Mouse (Mus musculus) macrophage (primary cell): ENCODE data around the gene Sycp1. TPM values are rescaled to one million over a fixed set of nuclear protein-coding genes. Genes with fewer than 3 reads are reported as not detected.

Experiments
- H3K27ac ChIP-seq: fragments of 350-480 bp; formaldehyde crosslinking; 2 replicates; pipeline ENCODE4 v1.9.0; 2021
- H3K36me3 ChIP-seq: fragments of 350-480 bp; formaldehyde crosslinking; 2 replicates; pipeline ENCODE4 v1.9.0; 2021; ENCODE audit errors: inconsistent target
- H3K4me3 ChIP-seq: fragments of 350-480 bp; formaldehyde crosslinking; 2 replicates; pipeline ENCODE4 v1.9.0; 2021; ENCODE audit errors: inconsistent target
- H3K79me2 ChIP-seq: fragments of 350-480 bp; formaldehyde crosslinking; 2 replicates; pipeline ENCODE4 v1.9.0; 2021; ENCODE audit errors: inconsistent target
- WGBS: methylation state at CpG from one replicate; pipeline ENCODE4 v1.1.7; 2026; ENCODE audit warnings: inconsistent platforms; ENCODE audit not compliant: missing documents; 5-methylcytosine and 5-hydroxymethylcytosine counted together
- polyA plus RNA-seq: library from polyadenylated mRNA; stranded (reverse); fragments of 250-400 nt; gene quantifications from 3 replicates; pipeline ENCODE4 v1.2.4, GENCODE M21; 2018; ENCODE audit warnings: inconsistent platforms

Gene Sycp1
- polyA plus RNA-seq, 1 experiment from 2014 or later, result not detected

DNA sequence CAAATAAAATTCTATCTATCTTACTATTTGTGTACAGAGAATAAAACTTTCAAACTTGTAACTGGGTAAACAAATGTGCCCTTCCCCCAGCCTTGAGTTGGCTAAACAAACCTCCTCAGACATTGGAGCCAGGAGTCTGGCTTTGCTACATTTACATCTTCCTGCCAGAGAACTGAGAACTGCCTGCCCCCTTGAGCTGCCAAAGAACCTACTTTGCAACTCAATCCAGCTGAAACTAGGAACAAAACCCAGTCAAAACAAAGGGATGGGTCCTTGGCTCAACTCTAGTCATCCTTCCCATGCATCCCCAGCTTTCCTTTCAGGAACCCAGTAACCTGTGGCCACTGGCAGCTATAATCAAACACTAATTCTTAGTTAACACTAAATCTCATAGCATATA lies 87.2 kb downstream of the Sycp1 start:
- Histone ChIP-seq H3K79me2 (no peaks in the 10 kb centered on the region), H3K4me3 (no peak overlapping the region), H3K27ac (no peak overlapping the region), H3K36me3 (no peaks in the 10 kb centered on the region)

DNA sequence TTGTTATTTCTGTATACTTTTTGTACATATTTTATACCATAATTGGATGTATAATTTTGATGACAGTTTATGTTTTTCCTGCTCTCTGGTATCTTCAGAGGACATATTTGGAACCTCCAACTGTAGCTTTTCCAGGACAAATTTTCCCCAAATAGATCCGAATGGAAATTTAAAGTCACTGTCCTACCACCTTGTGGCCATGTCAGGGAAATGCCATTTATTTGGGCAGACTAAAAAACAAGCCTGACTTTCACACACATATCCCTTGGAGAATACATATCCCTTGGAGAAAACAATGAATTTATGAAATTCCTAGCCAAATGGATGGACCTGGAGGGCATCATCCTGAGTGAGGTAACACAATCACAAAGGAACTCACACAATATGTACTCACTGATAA lies 93.5 kb downstream of the Sycp1 start:
- Histone ChIP-seq H3K27ac (no peak overlapping the region), H3K4me3 (no peak overlapping the region), H3K36me3 (no peaks in the 10 kb centered on the region), H3K79me2 (no peaks in the 10 kb centered on the region)
- 76% methylated on average over 1 of the region's 1 CpGs for WGBS

DNA sequence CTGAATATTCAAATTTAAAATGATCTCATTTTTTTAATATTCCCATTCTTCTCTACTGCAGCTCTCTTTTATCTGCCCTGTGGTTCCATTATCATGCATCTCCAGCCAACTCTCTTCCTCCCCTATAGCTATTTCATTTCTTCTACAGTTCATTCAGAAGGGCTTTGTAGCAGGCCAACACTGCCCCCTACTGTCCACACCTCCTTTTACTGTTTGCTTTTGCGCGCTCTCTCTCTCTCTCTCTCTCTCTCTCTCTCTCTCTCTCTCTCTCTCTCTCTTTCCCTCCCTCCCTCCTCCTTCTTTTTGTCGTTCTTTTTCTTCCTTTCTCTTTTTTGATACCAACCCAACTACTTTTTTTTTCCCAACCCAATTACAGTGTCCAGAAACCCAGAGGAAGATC lies 132.0 kb downstream of the Sycp1 start:
- no peaks in the 10 kb centered on the region for H3K79me2 ChIP-seq
- WGBS, result 5% methylated on average over 3 of the region's 3 CpGs
- H3K27ac ChIP-seq, result no peak overlapping the region
- no peaks in the 10 kb centered on the region for H3K36me3 ChIP-seq
- no peak overlapping the region for H3K4me3 ChIP-seq

DNA sequence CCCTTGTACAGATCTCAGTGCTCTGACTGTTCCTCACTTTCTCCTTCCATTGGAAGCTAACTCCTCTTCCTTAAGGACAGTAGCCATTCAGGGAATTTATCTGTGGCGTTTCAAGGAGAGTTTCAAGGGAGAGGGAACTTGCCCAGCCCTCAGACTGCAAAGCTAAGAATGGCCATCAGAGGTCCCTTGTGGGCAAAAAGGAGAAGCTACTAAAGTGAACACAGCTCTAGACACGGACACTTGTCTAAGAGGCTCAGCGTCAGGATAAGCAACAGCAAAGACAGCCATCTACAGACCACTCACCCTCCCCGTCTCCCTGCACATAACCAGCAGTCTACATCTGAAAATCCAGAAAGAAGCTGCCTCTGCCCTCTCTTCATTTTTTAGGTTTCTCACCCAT lies 148.5 kb downstream of the Sycp1 start:
- H3K36me3 ChIP-seq, result no peaks in the 10 kb centered on the region
- no peak overlapping the region for H3K27ac ChIP-seq
- WGBS, result 11% methylated on average over 4 of the region's 4 CpGs

DNA sequence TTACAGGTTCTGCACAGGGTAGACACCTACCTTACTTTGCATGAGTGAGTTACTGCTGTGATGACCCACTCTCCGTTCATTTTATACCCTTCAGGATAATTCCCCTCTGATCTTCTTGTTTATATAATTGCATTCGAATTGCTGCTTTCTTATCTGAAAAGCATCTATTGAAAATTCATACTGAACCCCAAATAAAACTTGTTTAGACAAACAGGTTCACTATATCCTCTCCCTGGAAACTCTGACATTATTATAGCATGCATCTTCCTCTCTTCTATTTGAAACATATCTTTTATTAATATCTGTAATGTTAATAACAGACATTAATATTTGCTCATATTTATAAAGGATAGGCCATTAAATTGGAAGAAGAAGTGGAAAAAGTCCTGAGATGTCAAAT lies 153.3 kb downstream of the Sycp1 start, which contains the start of gene Tshb:
Gene Tshb, minus strand, starts transcription at position 101 of the 400 bp plus-strand sequence.
- Histone ChIP-seq H3K27ac (no peak within 1 kb of the TSS), H3K36me3 (no peaks in the 10 kb centered on the region), H3K4me3 (no peak within 1 kb of the TSS), H3K79me2 (no peaks in the 10 kb centered on the region)
- 85% methylated on average over 2 of the region's 2 CpGs for WGBS

More for the DNA sequence above, 148.5 kb downstream of the Sycp1 start:
- Histone ChIP-seq H3K79me2 (no peaks in the 10 kb centered on the region), H3K4me3 (no peak overlapping the region)

- no peak overlapping the region for H3K4me3 ChIP-seq
- 90% methylated on average over 4 of the region's 4 CpGs for WGBS
- no peaks in the 10 kb centered on the region for H3K36me3 ChIP-seq
- no peak overlapping the region for H3K27ac ChIP-seq
- no peaks in the 10 kb centered on the region for H3K79me2 ChIP-seq
Observed at GRCm38 (mm10) chr3:102773018-102773417, 162.9 kb downstream of the Sycp1 start.

Other genes with a start within 250 kb of the Sycp1 start
- gene Tspan2, start 201.6 kb downstream of the Sycp1 start, polyA plus RNA-seq, result 0.06 to 0.13 TPM (median 0.06 TPM) in 3 replicates
- not detected in 3 replicates for gene Tshb, start 153.4 kb downstream of the Sycp1 start, polyA plus RNA-seq
- gene Nr1h5, start 28.0 kb upstream of the Sycp1 start, polyA plus RNA-seq, result not detected in 3 replicates
- gene Sike1, start 59.6 kb upstream of the Sycp1 start, polyA plus RNA-seq, result 20.0 to 29.2 TPM (median 23.8 TPM) in 3 replicates
- 199 to 281 TPM (median 244 TPM) in 3 replicates for gene Csde1, start 84.3 kb upstream of the Sycp1 start, polyA plus RNA-seq
- 74.5 to 96.9 TPM (median 89.3 TPM) in 3 replicates for gene Nras, start 122.2 kb upstream of the Sycp1 start, polyA plus RNA-seq
- not detected in 3 replicates for gene Ampd1, start 137.9 kb upstream of the Sycp1 start, polyA plus RNA-seq
- 0.87 to 5.7 TPM (median 1.7 TPM) in 3 replicates for gene Dennd2c, start 166.5 kb upstream of the Sycp1 start, polyA plus RNA-seq
- gene Bcas2, start 235.6 kb upstream of the Sycp1 start, polyA plus RNA-seq, result 53.1 to 78.6 TPM (median 54.7 TPM) in 3 replicates